Mouse (Mus musculus): ENCODE measurements around the gene Slc12a6.

The Slc12a6 gene

GRCm38 (mm10) chr2:112391346-112392000 lies 125.8 kb downstream of the Slc12a6 start:
- DNase-seq (ENCODE audit: low spot score) = no peak

GRCm38 (mm10) chr2:112392689-112393088 lies 127.1 kb downstream of the Slc12a6 start:
- no peak for DNase-seq (ENCODE audit: low spot score)

DNA sequence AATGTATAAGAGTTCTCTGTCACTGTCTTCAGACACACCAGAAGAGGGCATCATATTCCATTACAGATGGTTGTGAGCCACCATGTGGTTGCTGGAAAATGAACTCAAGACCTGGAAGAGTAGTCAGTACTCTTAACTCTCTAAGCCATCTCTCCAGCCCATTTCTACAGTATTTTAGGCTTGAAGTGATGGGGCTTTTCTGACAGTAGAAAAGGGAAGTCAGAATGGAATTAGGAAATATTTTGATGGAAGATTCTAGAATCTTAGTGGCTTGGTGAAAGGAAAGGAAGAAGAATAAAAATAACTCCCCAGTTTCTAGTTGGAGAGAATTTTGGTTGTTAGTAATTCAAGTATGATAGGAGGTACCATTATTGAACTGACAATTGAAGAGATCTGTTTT lies 128.3 kb downstream of the Slc12a6 start:
- no peak for DNase-seq (ENCODE audit: low spot score)

- no peak for DNase-seq (ENCODE audit: low spot score)
Measured at GRCm38 (mm10) chr2:112396649-112397048, 131.0 kb downstream of the Slc12a6 start.

GRCm38 (mm10) chr2:112407030-112407429 lies 141.4 kb downstream of the Slc12a6 start:
- DNase-seq (ENCODE audit: low spot score) = no peak
